Mouse (Mus musculus): Measurements from ENCODE around the gene H2afy2. TPM values are rescaled to one million over a fixed set of nuclear protein-coding genes. Genes with fewer than 3 reads are reported as not detected.
A peak's percentile ranks its signal among the peaks of the same experiment; 100 is the strongest.

The H2afy2 gene
- polyA plus RNA-seq, 1 experiment from 2014 or later: 23.1 TPM

DNA sequence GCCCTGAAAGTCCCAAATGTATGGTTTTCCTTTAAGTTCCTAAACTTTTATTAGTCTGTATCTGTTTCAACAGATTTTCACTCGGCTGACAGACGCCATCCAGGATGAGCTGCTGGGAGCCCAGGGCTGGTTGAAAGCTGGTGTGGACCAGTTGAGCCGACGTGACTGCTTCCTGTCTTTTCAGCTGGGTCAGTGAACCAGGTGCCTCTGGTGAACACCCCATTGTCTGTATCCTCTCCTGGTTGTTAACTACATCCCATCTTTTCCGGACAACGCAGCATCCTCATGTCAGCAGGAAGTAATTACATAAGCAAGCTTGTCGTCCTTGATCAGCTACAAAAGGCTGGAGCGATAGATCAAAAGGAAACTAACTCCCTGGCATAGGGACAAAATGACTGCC, 9.1 kb upstream of the H2afy2 start:
- Histone ChIP-seq H3K4me2 (replicated peaks; ENCODE audit: low read depth) (no peak overlapping the region), H3K27me3 (replicated peaks; ENCODE audit: control insufficient read depth, insufficient read depth, low read length) (no peaks in the 10 kb centered on the region), H3K4me3 (ENCODE audit: low read depth, low read length) (no peak overlapping the region), H3K36me3 (ENCODE audit: control insufficient read depth, insufficient read depth) (no peaks in the 10 kb centered on the region), H3K27ac (ENCODE audit: low read depth, low read length) (no peak overlapping the region), H3K4me1 (replicated peaks; ENCODE audit: control insufficient read depth, insufficient read depth, low read length) (0 out of 2 replicates have a peak, but pooled peaks cover 4% of the 10 kb centered on the region), H3K9me3 (ENCODE audit: control insufficient read depth) (no peaks in the 10 kb centered on the region), H3K9ac (ENCODE audit: low read depth, low read length) (no peak overlapping the region)
- no peak for TF ChIP-seq CTCF (IDR thresholded peaks at IDR 0.05; ENCODE audit: low read depth)
- no peak for ATAC-seq
- WGBS: 61% methylated on average over 8 of the region's 8 CpGs

DNA sequence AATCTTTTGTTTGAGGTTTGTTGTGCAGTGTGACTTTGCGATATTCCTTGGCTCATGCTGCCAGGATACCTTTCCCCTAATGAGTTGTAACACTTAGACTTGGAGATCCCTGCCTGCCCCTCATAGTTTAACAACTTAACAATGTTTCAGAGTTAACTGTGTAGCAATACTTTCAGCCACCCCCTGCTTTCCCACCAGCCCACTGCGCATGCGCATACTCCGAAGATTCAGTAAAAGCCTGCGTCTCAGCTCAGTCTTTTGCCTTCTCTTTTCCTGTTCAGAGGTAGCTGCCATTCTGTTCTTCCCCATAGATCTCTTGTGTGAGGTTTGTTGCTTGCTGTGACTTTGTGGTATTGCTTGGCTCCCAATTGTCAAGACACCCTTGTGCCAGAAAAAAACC, 4.6 kb upstream of the H2afy2 start:
- Histone ChIP-seq H3K9me3 (ENCODE audit: control insufficient read depth) (no peaks in the 10 kb centered on the region), H3K4me1 (replicated peaks; ENCODE audit: control insufficient read depth, insufficient read depth, low read length) (no peaks in the 10 kb centered on the region), H3K36me3 (ENCODE audit: control insufficient read depth, insufficient read depth) (no peaks in the 10 kb centered on the region), H3K27ac (ENCODE audit: low read depth, low read length) (no peak overlapping the region), H3K4me3 (ENCODE audit: low read depth, low read length) (no peak overlapping the region), H3K4me2 (replicated peaks; ENCODE audit: low read depth) (no peak overlapping the region), H3K27me3 (replicated peaks; ENCODE audit: control insufficient read depth, insufficient read depth, low read length) (no peaks in the 10 kb centered on the region), H3K9ac (ENCODE audit: low read depth, low read length) (no peak overlapping the region)
- ATAC-seq: no peak
- TF ChIP-seq CTCF (IDR thresholded peaks at IDR 0.05; ENCODE audit: low read depth): no peak
- WGBS: 95% methylated on average over 5 of the region's 5 CpGs

DNA sequence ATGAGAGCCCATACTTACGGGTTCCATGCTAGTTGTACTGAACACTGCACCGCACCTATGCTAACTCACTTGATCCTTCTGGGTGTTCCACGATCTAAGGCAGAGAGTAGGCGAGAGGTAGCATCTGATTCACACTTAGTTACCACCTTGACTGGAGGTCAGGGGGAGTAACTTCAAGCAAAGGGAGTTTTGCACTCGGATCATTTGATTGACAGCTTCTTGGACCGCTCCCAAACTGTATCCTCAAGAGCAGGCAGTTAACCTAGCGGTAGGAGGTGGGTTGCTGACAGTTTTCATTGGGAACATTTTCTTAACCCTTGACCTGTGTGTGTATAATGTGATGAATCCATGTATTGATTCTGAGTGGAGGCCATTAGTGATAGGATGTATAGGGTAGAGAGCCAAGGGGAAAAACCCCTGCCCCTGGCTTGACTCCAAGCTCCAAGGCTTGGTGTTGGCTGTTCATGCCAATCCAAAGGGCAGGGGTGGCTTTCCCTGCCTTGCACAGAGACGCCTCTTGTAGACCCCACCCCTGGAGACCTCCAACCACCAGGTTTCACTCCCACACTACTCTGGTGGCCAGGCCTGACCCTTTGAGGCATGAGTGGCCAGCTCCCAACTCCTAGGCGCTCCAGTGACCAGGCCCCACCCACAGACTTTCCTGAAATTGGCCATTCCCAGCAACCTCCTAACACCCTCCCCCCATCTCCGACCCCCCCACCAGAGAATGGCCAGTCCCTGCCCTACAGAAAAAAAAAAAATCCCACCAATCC, 3.8 kb upstream of the H2afy2 start:
- TF ChIP-seq CTCF (IDR thresholded peaks at IDR 0.05; ENCODE audit: low read depth): no peak

DNA sequence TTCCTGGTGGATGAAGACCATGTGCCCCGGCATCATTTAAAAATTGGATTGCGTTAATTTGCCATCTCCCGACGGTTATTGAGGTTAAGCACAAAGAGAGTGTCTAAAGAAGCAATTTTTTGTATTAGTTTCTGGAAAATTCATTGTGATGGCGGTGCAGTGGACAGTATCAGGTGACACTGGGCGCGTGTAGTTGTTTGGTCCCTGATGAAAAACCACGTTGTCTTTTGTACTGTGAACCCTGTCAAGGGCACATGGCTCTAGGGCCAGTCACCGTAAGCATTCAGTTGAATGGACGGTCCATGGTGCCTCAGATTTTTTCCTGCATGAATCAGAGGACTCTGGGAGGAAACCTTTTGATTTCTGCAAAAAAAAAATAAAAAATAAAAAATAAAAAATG, 467 bp upstream of the H2afy2 start:
- ATAC-seq: no peak
- no peaks in the 10 kb centered on the region for H3K27me3 ChIP-seq (replicated peaks; ENCODE audit: control insufficient read depth, insufficient read depth, low read length)
- 34% methylated on average over 10 of the region's 10 CpGs for WGBS
- peak overlapping the region; percentile 97; the same call in 1 of the 2 replicates for H3K4me2 ChIP-seq (replicated peaks; ENCODE audit: low read depth)
- no peak overlapping the region for H3K27ac ChIP-seq (ENCODE audit: low read depth, low read length)
- peak overlapping the region; percentile 71 for H3K4me3 ChIP-seq (ENCODE audit: low read depth, low read length)
- no peaks in the 10 kb centered on the region for H3K4me1 ChIP-seq (replicated peaks; ENCODE audit: control insufficient read depth, insufficient read depth, low read length)
- no peak overlapping the region for H3K9ac ChIP-seq (ENCODE audit: low read depth, low read length)
- no peak for TF ChIP-seq CTCF (IDR thresholded peaks at IDR 0.05; ENCODE audit: low read depth)
- no peaks in the 10 kb centered on the region for H3K9me3 ChIP-seq (ENCODE audit: control insufficient read depth)
- no peaks in the 10 kb centered on the region for H3K36me3 ChIP-seq (ENCODE audit: control insufficient read depth, insufficient read depth)

More for the DNA sequence above, 3.8 kb upstream of the H2afy2 start:
- Histone ChIP-seq H3K27ac (ENCODE audit: low read depth, low read length) (no peak overlapping the region), H3K4me3 (ENCODE audit: low read depth, low read length) (no peak overlapping the region), H3K9me3 (ENCODE audit: control insufficient read depth) (no peaks in the 10 kb centered on the region), H3K4me1 (replicated peaks; ENCODE audit: control insufficient read depth, insufficient read depth, low read length) (no peaks in the 10 kb centered on the region), H3K9ac (ENCODE audit: low read depth, low read length) (no peak overlapping the region), H3K36me3 (ENCODE audit: control insufficient read depth, insufficient read depth) (no peaks in the 10 kb centered on the region), H3K4me2 (replicated peaks; ENCODE audit: low read depth) (no peak overlapping the region), H3K27me3 (replicated peaks; ENCODE audit: control insufficient read depth, insufficient read depth, low read length) (no peaks in the 10 kb centered on the region)
- ATAC-seq: no peak
- WGBS: 84% methylated on average over 10 of the region's 10 CpGs

DNA sequence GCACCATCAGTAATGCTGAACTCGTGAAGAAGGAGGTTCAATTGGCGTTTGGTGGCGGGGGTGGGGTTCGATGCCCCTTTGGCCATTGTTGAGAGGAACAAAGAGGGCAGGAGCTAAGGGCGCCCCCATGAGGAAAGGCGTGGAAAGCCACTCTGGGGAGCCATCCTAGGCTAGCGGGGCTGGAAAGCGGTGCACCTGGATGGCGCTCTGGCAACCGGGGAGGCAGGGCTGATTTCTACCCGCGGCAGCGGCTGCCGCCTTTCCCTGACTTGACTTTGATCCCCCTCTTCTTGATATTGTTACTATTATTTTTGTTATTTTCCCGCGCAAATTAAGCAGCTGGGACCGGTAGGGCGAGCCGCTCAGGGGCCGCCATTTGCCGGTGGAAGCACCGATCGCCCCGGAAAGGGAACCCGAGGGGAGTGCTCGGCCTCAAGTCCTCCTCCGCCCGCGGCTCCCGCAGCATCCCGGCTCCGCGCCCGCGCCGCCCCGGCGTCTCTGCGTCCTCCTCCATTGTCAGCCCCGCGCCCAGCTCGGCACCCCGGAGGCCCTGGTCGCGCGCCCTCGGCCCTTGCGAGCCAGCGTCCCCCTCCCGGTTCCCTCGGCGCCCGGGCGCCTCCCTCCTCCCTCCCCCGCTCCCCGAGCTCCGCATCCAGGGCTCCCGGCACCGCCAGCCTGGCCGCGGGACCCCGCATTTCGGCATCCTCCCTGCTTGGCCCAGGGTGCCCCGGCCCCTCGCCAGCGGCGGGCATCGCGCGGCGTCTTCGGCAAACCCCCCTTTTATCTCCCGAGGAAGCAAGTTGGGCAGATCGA, 942 bp downstream of the H2afy2 start:
- no peaks in the 10 kb centered on the region for H3K4me1 ChIP-seq (replicated peaks; ENCODE audit: control insufficient read depth, insufficient read depth, low read length)
- H3K27ac ChIP-seq (ENCODE audit: low read depth, low read length): peak overlapping the region; percentile 60
- no peaks in the 10 kb centered on the region for H3K9me3 ChIP-seq (ENCODE audit: control insufficient read depth)
- peak; percentile 58 for ATAC-seq
- peak overlapping the region; percentile 71 for H3K4me3 ChIP-seq (ENCODE audit: low read depth, low read length)
- H3K9ac ChIP-seq (ENCODE audit: low read depth, low read length): peak overlapping the region; percentile 67
- H3K36me3 ChIP-seq (ENCODE audit: control insufficient read depth, insufficient read depth): no peaks in the 10 kb centered on the region
- peak; percentile 78 for TF ChIP-seq CTCF (IDR thresholded peaks at IDR 0.05; ENCODE audit: low read depth)
- under 1% methylated on average over 74 of the region's 74 CpGs for WGBS
- peak overlapping the region; percentile 97 for H3K4me2 ChIP-seq (replicated peaks; ENCODE audit: low read depth)
- no peaks in the 10 kb centered on the region for H3K27me3 ChIP-seq (replicated peaks; ENCODE audit: control insufficient read depth, insufficient read depth, low read length)

DNA sequence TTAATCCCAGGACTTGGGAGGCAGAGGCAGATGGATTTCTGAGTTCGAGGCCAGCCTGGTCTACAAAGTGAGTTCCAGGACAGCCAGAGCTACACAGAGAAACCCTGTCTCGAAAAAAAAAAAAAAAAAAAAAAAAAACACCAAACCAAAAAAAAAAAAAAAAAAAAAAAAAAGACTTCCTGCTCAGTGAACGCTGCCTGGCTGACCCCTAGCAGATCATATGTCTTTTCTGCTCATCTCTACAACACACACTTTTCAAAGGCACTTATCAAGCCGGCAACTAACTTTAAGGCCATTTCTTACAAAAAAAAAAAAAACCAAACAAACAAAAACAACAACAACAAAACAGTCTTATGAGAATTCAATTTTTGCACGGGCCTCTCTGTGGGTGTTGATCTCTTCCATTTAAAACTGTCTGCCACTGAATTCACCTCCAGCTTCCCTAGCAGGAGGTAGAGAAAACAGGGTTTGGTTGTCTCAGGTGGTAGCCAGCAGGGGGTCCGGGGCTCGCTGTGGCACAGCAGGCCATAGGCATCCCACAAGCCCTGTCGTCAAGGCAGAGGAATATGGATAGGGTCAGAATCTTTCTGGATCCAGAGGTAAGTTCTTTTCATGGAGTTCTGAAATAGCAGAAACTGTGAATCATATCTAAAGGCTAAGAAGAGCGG, 2.4 kb downstream of the H2afy2 start:
- H3K4me3 ChIP-seq (ENCODE audit: low read depth, low read length): no peak overlapping the region
- H3K9ac ChIP-seq (ENCODE audit: low read depth, low read length): no peak overlapping the region
- no peaks in the 10 kb centered on the region for H3K36me3 ChIP-seq (ENCODE audit: control insufficient read depth, insufficient read depth)
- 0 out of 2 replicates have a peak, but pooled peaks have one; percentile 7 for TF ChIP-seq CTCF (IDR thresholded peaks at IDR 0.05; ENCODE audit: low read depth)
- no peak for ATAC-seq
- H3K4me1 ChIP-seq (replicated peaks; ENCODE audit: control insufficient read depth, insufficient read depth, low read length): no peaks in the 10 kb centered on the region
- H3K27ac ChIP-seq (ENCODE audit: low read depth, low read length): no peak overlapping the region
- H3K27me3 ChIP-seq (replicated peaks; ENCODE audit: control insufficient read depth, insufficient read depth, low read length): no peaks in the 10 kb centered on the region
- H3K4me2 ChIP-seq (replicated peaks; ENCODE audit: low read depth): no peak overlapping the region
- WGBS: 47% methylated on average over 8 of the region's 9 CpGs
- no peaks in the 10 kb centered on the region for H3K9me3 ChIP-seq (ENCODE audit: control insufficient read depth)

All from intestine, postnatal 0 days (tissue).